Mouse (Mus musculus): ENCODE results near the gene Irf1. TPM values are rescaled to one million over a fixed set of nuclear protein-coding genes. Genes with fewer than 3 reads are reported as not detected.

Gene Irf1
- polyA plus RNA-seq, 1 experiment from 2014 or later, result 3.0 TPM

DNA sequence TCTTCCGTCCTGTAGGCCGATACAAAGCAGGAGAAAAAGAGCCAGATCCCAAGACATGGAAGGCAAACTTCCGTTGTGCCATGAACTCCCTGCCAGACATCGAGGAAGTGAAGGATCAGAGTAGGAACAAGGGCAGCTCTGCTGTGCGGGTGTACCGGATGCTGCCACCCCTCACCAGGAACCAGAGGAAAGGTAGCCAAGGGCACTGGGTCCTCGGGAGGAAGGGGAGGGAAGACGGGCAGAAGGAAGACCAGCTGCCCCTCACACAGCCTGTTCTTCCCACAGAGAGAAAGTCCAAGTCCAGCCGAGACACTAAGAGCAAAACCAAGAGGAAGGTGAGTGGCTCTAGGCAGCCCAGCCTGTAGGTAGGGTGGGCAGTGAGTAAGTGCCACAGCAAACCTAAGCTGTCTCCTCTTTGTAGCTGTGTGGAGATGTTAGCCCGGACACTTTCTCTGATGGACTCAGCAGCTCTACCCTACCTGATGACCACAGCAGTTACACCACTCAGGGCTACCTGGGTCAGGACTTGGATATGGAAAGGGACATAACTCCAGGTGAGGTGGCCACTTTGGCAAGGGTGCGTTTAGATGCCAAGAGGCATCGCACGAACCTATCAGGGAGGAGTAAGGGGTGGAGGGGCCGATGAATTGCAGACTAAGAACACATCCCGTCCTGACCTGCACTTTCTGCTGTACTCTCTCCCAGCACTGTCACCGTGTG lies 4.0 kb downstream of the Irf1 start:
- Histone ChIP-seq H3K27me3 (replicated peaks; ENCODE audit: control insufficient read depth, insufficient read depth, low read length) (0 out of 2 replicates have a peak, but pooled peaks cover 3% of the 10 kb centered on the region), H3K4me2 (ENCODE audit: low read length) (no peak overlapping the region), H3K4me1 (ENCODE audit: control insufficient read depth, insufficient read depth, low read length) (no peaks in the 10 kb centered on the region; the same call in 1 of the 2 replicates), H3K27ac (ENCODE audit: low read depth, low read length) (no peak overlapping the region), H3K9ac (ENCODE audit: low read length) (no peak overlapping the region), H3K9me3 (replicated peaks; ENCODE audit: control insufficient read depth, low read length) (no peaks in the 10 kb centered on the region), H3K4me3 (ENCODE audit: low read depth, low read length) (no peak overlapping the region), H3K36me3 (ENCODE audit: control insufficient read depth, insufficient read depth, low read length) (0 out of 2 replicates have a peak, but pooled peaks cover 2% of the 10 kb centered on the region)
- ATAC-seq, result no peak
- WGBS, result 91% methylated on average over 16 of the region's 16 CpGs
- no peak for DNase-seq (ENCODE audit: low spot score)

DNA sequence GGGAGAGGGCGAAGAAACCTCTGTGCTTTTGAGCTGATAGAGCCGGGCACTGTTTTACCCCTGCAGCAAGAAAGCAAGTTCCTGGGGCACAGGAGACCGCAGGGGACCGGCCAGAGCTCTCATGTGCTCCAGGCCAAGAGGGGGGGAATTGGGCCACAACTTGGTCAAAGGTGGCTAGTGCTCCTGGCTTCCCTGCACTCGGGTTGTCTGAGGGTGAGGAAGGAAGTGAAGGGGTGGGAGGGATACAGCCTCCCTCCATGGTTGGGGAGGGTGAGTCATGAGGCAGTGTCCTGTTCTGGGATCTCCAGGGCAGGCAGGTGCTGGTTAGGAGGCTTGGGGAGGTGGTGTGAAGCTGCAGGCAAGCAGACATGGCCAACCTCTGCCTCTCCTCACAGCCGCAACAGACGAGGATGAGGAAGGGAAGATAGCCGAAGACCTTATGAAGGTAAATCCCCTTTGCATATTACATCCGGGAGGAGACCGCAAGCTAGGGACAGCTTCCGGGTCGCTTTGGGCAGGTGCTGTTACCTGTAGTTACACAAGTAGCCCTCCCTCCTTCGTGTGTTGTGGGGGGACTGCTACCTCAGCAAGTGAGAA lies 4.9 kb downstream of the Irf1 start:
- Histone ChIP-seq H3K36me3 (ENCODE audit: control insufficient read depth, insufficient read depth, low read length) (0 out of 2 replicates have a peak, but pooled peaks cover 2% of the 10 kb centered on the region), H3K4me2 (ENCODE audit: low read length) (no peak overlapping the region), H3K27ac (ENCODE audit: low read depth, low read length) (no peak overlapping the region), H3K9me3 (replicated peaks; ENCODE audit: control insufficient read depth, low read length) (no peaks in the 10 kb centered on the region), H3K4me3 (ENCODE audit: low read depth, low read length) (no peak overlapping the region), H3K4me1 (ENCODE audit: control insufficient read depth, insufficient read depth, low read length) (no peaks in the 10 kb centered on the region; the same call in 1 of the 2 replicates), H3K9ac (ENCODE audit: low read length) (no peak overlapping the region), H3K27me3 (replicated peaks; ENCODE audit: control insufficient read depth, insufficient read depth, low read length) (no peaks in the 10 kb centered on the region)
- ATAC-seq (no peak), DNase-seq (ENCODE audit: low spot score) (no peak)
- 85% methylated on average over 13 of the region's 13 CpGs for WGBS

DNA sequence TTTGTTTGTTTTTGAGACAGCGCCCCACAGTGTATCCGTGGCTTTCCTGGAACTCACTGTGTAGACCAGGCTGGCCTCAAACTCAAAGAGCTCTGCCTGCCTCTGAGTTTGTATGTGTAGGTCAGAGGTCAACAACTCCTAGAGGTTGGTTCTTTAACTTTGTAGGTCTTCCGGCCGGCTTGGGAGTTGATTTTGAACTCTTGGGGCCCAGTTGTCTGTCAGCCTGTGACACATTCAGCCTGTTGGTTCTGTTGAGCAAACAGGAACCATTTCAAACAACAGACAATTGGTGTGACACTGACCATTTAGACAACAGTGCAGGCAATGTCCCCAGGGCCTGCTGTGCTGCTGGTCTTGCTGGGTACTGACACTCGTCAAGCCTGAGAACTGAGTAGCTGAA lies 7.9 kb downstream of the Irf1 start:
- H3K4me2 ChIP-seq (ENCODE audit: low read length), result no peak overlapping the region
- H3K9ac ChIP-seq (ENCODE audit: low read length), result no peak overlapping the region
- H3K9me3 ChIP-seq (replicated peaks; ENCODE audit: control insufficient read depth, low read length), result no peaks in the 10 kb centered on the region
- DNase-seq (ENCODE audit: low spot score), result no peak
- no peaks in the 10 kb centered on the region for H3K27me3 ChIP-seq (replicated peaks; ENCODE audit: control insufficient read depth, insufficient read depth, low read length)
- no peaks in the 10 kb centered on the region for H3K4me1 ChIP-seq (ENCODE audit: control insufficient read depth, insufficient read depth, low read length)
- no peak overlapping the region for H3K27ac ChIP-seq (ENCODE audit: low read depth, low read length)
- H3K36me3 ChIP-seq (ENCODE audit: control insufficient read depth, insufficient read depth, low read length), result 0 out of 2 replicates have a peak, but pooled peaks cover 2% of the 10 kb centered on the region
- WGBS, result 82% methylated on average over 5 of the region's 5 CpGs
- ATAC-seq, result no peak
- no peak overlapping the region for H3K4me3 ChIP-seq (ENCODE audit: low read depth, low read length)

DNA sequence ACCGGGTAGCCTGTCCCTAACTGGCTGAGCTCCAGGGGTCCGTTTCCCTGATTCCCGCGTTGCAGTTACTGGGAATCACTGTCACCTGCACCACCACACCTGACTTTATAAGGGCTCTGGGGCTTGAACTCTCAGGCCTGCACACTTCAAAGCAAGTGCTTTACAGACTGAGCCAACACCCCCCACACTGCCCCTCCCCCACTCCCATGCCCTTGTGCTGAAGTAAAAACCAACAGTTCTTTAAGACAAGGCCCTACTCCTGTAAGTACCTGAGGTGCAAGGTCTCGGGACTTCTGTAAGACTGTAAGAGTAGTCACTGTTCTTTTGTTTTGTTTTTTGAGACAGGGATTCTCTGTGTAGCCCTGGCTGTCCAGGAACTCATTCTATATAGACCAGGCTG lies 8.6 kb downstream of the Irf1 start:
- 82% methylated on average over 5 of the region's 5 CpGs for WGBS
- no peak overlapping the region for H3K4me2 ChIP-seq (ENCODE audit: low read length)
- DNase-seq (ENCODE audit: low spot score) (no peak), ATAC-seq (no peak)
- no peaks in the 10 kb centered on the region for H3K9me3 ChIP-seq (replicated peaks; ENCODE audit: control insufficient read depth, low read length)
- no peak overlapping the region for H3K4me3 ChIP-seq (ENCODE audit: low read depth, low read length)
- no peaks in the 10 kb centered on the region for H3K27me3 ChIP-seq (replicated peaks; ENCODE audit: control insufficient read depth, insufficient read depth, low read length)
- no peak overlapping the region for H3K9ac ChIP-seq (ENCODE audit: low read length)
- H3K4me1 ChIP-seq (ENCODE audit: control insufficient read depth, insufficient read depth, low read length), result no peaks in the 10 kb centered on the region
- no peak overlapping the region for H3K27ac ChIP-seq (ENCODE audit: low read depth, low read length)
- 0 out of 2 replicates have a peak, but pooled peaks cover 2% of the 10 kb centered on the region for H3K36me3 ChIP-seq (ENCODE audit: control insufficient read depth, insufficient read depth, low read length)

DNA sequence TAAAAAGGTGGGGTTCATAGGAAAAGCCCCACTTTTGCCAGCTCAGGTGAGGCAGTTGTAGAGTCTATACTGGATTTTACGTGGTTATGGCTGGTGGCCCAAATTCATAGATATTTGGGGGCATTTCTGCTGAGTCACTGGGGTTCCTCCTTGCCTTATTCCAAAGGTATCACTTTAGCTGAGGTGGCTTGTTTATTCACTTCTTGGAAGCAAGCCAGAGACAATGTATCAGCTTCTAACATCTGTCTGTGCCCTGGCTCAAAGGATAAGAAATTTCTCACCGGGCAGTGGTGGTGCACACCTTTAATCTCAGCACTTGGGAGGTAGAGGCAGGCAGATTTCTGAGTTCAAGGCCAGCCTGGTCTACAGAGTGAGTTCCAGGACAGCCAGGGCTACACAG lies 10.0 kb downstream of the Irf1 start:
- no peak for DNase-seq (ENCODE audit: low spot score)
- Histone ChIP-seq H3K27ac (ENCODE audit: low read depth, low read length) (no peak overlapping the region), H3K4me3 (ENCODE audit: low read depth, low read length) (no peak overlapping the region), H3K27me3 (replicated peaks; ENCODE audit: control insufficient read depth, insufficient read depth, low read length) (no peaks in the 10 kb centered on the region), H3K36me3 (ENCODE audit: control insufficient read depth, insufficient read depth, low read length) (0 out of 2 replicates have a peak, but pooled peaks cover 2% of the 10 kb centered on the region), H3K4me1 (ENCODE audit: control insufficient read depth, insufficient read depth, low read length) (no peaks in the 10 kb centered on the region), H3K9me3 (replicated peaks; ENCODE audit: control insufficient read depth, low read length) (no peaks in the 10 kb centered on the region), H3K4me2 (ENCODE audit: low read length) (no peak overlapping the region), H3K9ac (ENCODE audit: low read length) (no peak overlapping the region)
- 91% methylated on average over 2 of the region's 2 CpGs for WGBS
- ATAC-seq, result no peak

DNA sequence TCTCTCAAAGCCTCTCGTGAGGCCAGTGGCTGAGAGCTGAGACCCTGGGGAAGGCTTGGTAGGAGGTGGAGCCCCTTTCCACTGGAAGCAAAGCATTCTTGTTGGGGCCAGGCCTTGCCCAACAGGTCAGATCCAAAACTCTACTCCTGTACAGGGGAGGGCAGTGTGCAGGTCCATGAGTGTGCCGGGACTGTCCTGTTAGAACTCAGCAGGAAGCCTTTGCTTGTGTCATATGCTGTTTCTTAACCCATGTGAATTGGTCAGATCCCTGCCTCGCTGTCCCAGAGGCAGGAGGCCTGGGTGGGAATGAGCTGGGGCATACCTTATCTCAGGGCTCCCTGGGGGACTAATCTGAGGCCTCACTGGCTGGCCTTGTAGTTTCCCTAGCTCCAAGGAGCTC lies 10.4 kb downstream of the Irf1 start:
- Histone ChIP-seq H3K9me3 (replicated peaks; ENCODE audit: control insufficient read depth, low read length) (no peaks in the 10 kb centered on the region), H3K27me3 (replicated peaks; ENCODE audit: control insufficient read depth, insufficient read depth, low read length) (no peaks in the 10 kb centered on the region), H3K4me2 (ENCODE audit: low read length) (no peak overlapping the region), H3K9ac (ENCODE audit: low read length) (no peak overlapping the region), H3K27ac (ENCODE audit: low read depth, low read length) (no peak overlapping the region), H3K4me3 (ENCODE audit: low read depth, low read length) (no peak overlapping the region), H3K4me1 (ENCODE audit: control insufficient read depth, insufficient read depth, low read length) (no peaks in the 10 kb centered on the region), H3K36me3 (ENCODE audit: control insufficient read depth, insufficient read depth, low read length) (0 out of 2 replicates have a peak, but pooled peaks cover 2% of the 10 kb centered on the region)
- 61% methylated on average over 3 of the region's 3 CpGs for WGBS
- DNase-seq (ENCODE audit: low spot score), result no peak
- no peak for ATAC-seq

DNA sequence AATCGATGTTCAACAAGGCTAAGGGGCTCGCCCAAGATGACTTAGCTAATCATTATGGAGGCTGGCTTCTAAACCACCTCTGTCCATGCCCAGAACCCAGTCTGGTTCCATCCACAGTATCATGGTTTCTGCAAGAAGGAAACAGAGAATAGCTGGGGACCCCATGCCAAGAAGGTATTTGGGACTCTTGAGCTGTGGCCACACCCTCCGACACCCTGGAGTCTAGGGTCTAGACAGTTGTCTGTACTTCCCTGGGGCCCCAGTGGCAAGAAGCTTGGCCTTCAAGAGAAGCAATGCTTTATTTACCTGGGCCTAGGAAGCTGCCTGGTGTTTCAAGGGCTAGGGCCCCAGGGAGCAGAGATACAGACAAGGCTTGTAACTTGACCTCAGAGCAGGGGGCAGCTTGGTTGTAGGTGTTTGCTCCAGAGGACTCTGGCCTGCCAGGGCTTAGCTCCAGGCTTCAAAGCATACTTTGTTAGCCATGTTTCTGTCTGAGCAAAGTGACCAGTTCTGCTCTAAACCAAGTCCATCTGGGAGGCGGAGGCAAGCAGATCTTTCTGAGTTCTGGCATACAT lies 11.5 kb downstream of the Irf1 start:
- Histone ChIP-seq H3K36me3 (ENCODE audit: control insufficient read depth, insufficient read depth, low read length) (0 out of 2 replicates have a peak, but pooled peaks cover 2% of the 10 kb centered on the region), H3K4me2 (ENCODE audit: low read length) (no peak overlapping the region), H3K27me3 (replicated peaks; ENCODE audit: control insufficient read depth, insufficient read depth, low read length) (no peaks in the 10 kb centered on the region), H3K27ac (ENCODE audit: low read depth, low read length) (no peak overlapping the region), H3K4me3 (ENCODE audit: low read depth, low read length) (no peak overlapping the region), H3K9me3 (replicated peaks; ENCODE audit: control insufficient read depth, low read length) (no peaks in the 10 kb centered on the region), H3K9ac (ENCODE audit: low read length) (no peak overlapping the region), H3K4me1 (ENCODE audit: control insufficient read depth, insufficient read depth, low read length) (no peaks in the 10 kb centered on the region)
- no peak for DNase-seq (ENCODE audit: low spot score)
- no peak for ATAC-seq
- WGBS, result 93% methylated on average over 4 of the region's 4 CpGs

DNA sequence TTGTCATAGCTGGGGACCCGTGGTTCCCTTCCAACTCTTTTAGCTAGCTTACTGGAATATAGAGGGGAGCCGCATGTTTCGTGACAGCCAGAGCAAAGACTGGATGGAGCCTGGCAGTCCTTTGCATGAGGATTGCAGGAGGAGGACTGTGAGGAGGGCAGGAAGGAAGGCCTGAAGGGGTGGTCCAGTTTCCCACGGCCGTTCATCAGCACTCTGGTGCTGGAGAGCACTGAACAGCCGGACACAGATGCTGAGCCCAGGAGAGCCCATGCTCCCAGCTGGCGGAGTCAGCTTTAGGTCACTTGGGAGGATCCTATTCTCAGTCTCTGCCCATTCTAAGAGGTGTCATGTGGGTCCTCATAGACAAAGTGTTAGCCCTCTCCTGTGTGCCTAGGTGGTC lies 12.2 kb downstream of the Irf1 start:
- no peak overlapping the region for H3K4me2 ChIP-seq (ENCODE audit: low read length)
- H3K4me3 ChIP-seq (ENCODE audit: low read depth, low read length), result no peak overlapping the region
- WGBS, result 88% methylated on average over 7 of the region's 7 CpGs
- H3K27me3 ChIP-seq (replicated peaks; ENCODE audit: control insufficient read depth, insufficient read depth, low read length), result no peaks in the 10 kb centered on the region
- no peak overlapping the region for H3K27ac ChIP-seq (ENCODE audit: low read depth, low read length)
- H3K4me1 ChIP-seq (ENCODE audit: control insufficient read depth, insufficient read depth, low read length), result no peaks in the 10 kb centered on the region
- DNase-seq (ENCODE audit: low spot score), result no peak
- ATAC-seq, result no peak
- no peak overlapping the region for H3K9ac ChIP-seq (ENCODE audit: low read length)
- H3K36me3 ChIP-seq (ENCODE audit: control insufficient read depth, insufficient read depth, low read length), result no peaks in the 10 kb centered on the region
- no peaks in the 10 kb centered on the region for H3K9me3 ChIP-seq (replicated peaks; ENCODE audit: control insufficient read depth, low read length)

DNA sequence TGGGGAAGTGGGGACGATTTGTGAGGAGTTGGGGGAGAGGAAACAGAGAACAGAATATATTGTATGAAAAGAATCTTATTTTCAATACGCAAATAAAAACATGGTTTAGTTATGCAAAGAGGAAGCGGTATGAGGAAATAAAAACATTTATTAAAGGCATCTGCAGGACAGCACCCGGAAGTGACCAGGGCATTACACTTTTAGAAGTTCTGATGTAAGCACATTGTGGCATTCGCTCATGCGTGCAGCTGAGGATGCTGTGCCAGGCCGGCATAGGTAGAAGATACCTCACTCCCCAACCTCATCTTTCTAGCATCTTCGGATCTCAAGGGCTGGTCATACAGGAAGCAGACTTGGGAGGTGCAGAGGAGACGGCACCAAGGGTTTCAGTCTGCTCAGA lies 13.5 kb downstream of the Irf1 start:
- no peak overlapping the region for H3K27ac ChIP-seq (ENCODE audit: low read depth, low read length)
- no peak overlapping the region for H3K4me3 ChIP-seq (ENCODE audit: low read depth, low read length)
- H3K9ac ChIP-seq (ENCODE audit: low read length), result no peak overlapping the region
- no peaks in the 10 kb centered on the region for H3K9me3 ChIP-seq (replicated peaks; ENCODE audit: control insufficient read depth, low read length)
- H3K27me3 ChIP-seq (replicated peaks; ENCODE audit: control insufficient read depth, insufficient read depth, low read length), result no peaks in the 10 kb centered on the region
- DNase-seq (ENCODE audit: low spot score) (no peak), ATAC-seq (no peak)
- H3K4me1 ChIP-seq (ENCODE audit: control insufficient read depth, insufficient read depth, low read length), result no peaks in the 10 kb centered on the region
- H3K4me2 ChIP-seq (ENCODE audit: low read length), result no peak overlapping the region
- WGBS, result 90% methylated on average over 9 of the region's 9 CpGs
- H3K36me3 ChIP-seq (ENCODE audit: control insufficient read depth, insufficient read depth, low read length), result no peaks in the 10 kb centered on the region

Measured in forebrain, embryonic 14.5 days (tissue).